Mouse (Mus musculus) bone marrow macrophage, adult 2 months (primary cell): ENCODE data around the gene Zxdc. TPM values are rescaled to one million over a fixed set of nuclear protein-coding genes. Genes with fewer than 3 reads are reported as not detected.

ENCODE experiments used
- H3K27ac ChIP-seq: 2 replicates; pipeline ENCODE4 v1.5.1; 2012; ENCODE audit warnings: low read depth, low read length; ENCODE audit not compliant: insufficient read depth
- H3K4me1 ChIP-seq: 2 replicates; pipeline ENCODE4 v1.6.1; 2012; ENCODE audit warnings: low read length; ENCODE audit not compliant: control insufficient read depth, insufficient read depth
- H3K4me3 ChIP-seq: 2 replicates; pipeline ENCODE4 v1.5.1; 2012; ENCODE audit warnings: mild to moderate bottlenecking, low read length, moderate library complexity; ENCODE audit not compliant: insufficient read depth
- CTCF ChIP-seq: IDR thresholded peaks from 2 replicates; pipeline ENCODE4 v1.5.1; 2012; ENCODE audit warnings: low read depth, mild to moderate bottlenecking, low read length, moderate library complexity
- POLR2A ChIP-seq: IDR thresholded peaks from 2 replicates; pipeline ENCODE4 v1.6.1; 2012; ENCODE audit warnings: mild to moderate bottlenecking, low read depth, low read length, borderline replicate concordance
- polyA plus RNA-seq: library from polyadenylated mRNA; stranded (reverse); fragments of >200 nt; gene quantifications from 2 replicates; pipeline ENCODE4 v1.2.4, GENCODE M21; 2012; ENCODE audit not compliant: missing spikeins, insufficient read depth, insufficient read length

Gene Zxdc
- polyA plus RNA-seq, 1 experiment = 12.2 TPM

DNA sequence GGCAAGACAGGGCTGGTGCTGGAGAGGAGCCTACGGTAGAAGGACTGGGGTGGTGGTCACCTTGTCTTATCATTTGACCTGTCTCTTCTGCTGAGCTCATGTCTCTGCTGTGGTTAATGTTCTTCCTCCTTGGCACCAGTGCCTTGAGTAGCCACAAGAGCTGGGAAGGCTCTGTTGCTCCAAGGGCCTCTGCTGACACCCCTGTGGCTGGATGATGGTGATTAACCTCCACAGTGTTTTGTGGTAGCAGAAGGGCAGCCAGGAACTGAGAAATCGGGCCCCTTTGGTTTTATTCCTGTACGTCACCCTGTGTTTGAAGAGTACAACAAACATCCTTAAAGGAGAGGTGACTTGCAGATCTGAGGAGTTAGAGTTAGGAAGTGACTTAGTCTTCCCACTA lies 35.0 kb upstream of the Zxdc start:
- Histone ChIP-seq H3K4me1 (no peaks in the 10 kb centered on the region), H3K4me3 (no peak overlapping the region), H3K27ac (no peak overlapping the region)
- TF ChIP-seq POLR2A (no peak), CTCF (no peak)

DNA sequence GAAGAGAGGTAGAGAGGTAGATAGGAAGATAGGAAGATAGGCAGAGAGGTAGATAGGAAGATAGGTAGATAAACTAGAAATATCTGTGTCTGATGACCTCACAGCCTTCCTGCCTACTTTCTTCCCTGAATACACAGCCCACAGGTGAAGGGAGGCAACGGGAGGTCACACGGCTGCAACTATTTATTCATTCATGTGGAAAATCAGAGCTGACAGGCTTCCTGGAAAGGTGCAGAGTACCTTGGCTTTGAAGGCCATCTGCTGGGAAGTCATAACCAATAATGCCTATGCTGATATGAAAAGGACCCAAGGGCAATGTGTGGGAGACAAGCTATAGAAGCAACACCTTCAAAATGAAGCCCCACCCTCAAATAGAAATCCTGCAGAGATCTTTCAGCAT lies 26.9 kb upstream of the Zxdc start:
- H3K4me3 ChIP-seq = no peak overlapping the region
- no peaks in the 10 kb centered on the region for H3K4me1 ChIP-seq
- no peak overlapping the region for H3K27ac ChIP-seq
- TF ChIP-seq POLR2A = no peak
- TF ChIP-seq CTCF = no peak

GRCm38 (mm10) chr6:90347183-90347582 lies 22.1 kb upstream of the Zxdc start:
- H3K4me3 ChIP-seq = no peak overlapping the region
- H3K27ac ChIP-seq = no peak overlapping the region
- TF ChIP-seq CTCF (no peak), POLR2A (no peak)
- H3K4me1 ChIP-seq = no peaks in the 10 kb centered on the region

DNA sequence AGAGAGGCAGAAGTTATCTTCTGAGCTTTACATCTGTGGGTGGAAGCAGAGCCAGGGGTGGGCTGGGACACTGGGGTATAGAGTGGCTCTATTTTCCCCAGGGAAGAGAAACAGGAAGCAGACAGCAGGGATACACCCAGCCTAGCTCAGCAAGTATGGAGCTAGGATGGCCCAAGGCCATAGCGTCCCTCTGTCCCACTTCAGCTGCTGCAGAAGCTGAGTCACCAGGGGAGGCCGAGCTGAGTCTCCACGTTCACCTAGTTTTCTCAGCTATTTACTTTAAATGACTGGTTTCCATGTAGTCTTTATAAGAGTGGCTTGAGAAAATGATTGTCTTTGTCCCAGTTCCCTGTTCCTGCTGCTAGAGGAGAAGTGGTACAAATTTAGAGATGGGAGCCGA lies 20.8 kb upstream of the Zxdc start:
- no peak overlapping the region for H3K4me3 ChIP-seq
- no peak overlapping the region for H3K27ac ChIP-seq
- TF ChIP-seq POLR2A (no peak), CTCF (no peak)
- no peaks in the 10 kb centered on the region for H3K4me1 ChIP-seq

GRCm38 (mm10) chr6:90350011-90350410 lies 19.3 kb upstream of the Zxdc start:
- TF ChIP-seq POLR2A = no peak
- TF ChIP-seq CTCF = no peak
- Histone ChIP-seq H3K4me3 (no peak overlapping the region), H3K4me1 (no peaks in the 10 kb centered on the region), H3K27ac (no peak overlapping the region)

GRCm38 (mm10) chr6:90358142-90358541 lies 11.2 kb upstream of the Zxdc start:
- no peak overlapping the region for H3K4me3 ChIP-seq
- no peak for TF ChIP-seq POLR2A
- no peak for TF ChIP-seq CTCF
- no peak overlapping the region for H3K27ac ChIP-seq
- peaks cover 12% of the 10 kb centered on the region for H3K4me1 ChIP-seq

DNA sequence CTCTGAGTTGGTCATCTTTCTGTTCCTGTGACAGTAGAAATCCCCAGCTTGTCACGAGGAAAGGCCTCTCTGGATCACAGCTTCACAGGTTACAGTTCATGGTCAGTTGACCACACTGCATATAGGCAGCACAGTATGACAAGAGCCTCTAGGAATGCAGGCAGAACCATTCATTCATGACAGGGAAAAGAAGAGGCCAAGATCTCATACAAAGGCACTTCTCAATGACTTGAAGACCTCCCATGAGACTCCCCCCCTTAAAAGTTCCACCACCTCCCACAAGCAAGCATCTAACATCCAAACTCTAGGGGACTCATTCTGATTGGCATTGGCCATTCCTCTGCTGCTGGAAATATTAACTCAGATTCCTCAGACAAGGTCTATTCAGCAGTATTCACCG lies 9.8 kb upstream of the Zxdc start:
- no peak for TF ChIP-seq CTCF
- no peak for TF ChIP-seq POLR2A
- Histone ChIP-seq H3K4me3 (no peak overlapping the region), H3K4me1 (peaks cover 12% of the 10 kb centered on the region), H3K27ac (no peak overlapping the region)

DNA sequence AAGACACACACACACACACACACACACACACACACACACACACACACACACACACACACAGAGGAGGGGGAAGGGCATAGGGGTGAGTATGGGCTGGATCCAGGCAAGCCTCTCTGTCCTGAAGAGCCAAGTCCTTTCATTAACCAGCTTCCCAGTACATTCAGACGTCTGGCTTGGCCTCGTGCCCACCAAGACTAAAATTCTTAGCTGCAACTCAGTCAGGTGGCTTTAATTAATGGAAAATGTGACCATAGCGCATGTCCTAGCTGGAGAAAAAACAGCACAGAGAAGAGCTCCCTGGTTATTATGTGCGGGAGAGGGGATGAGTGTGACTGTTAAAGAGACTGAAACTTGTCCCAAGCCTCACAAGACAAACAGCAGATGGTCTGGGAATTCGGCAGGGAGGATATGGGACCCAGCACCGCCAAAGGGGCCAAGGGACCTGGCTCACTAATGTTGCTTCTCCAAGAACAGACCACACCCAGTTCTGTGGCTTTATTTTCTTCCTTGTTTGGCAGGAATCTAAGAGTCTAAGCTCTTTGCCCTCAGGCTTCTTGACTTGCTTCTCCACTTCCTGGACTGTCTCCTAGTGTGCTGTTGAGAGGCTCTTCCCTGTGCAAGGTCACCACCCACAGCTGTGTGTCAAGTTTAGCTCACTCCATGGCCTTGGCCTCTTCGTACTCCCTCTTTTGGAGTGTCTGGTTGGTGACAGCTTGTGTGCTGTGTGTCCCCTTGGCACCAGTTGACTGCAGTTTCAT lies 9.1 kb upstream of the Zxdc start:
- H3K4me1 ChIP-seq = peaks cover 12% of the 10 kb centered on the region
- no peak overlapping the region for H3K4me3 ChIP-seq
- TF ChIP-seq POLR2A (no peak), CTCF (no peak)
- no peak overlapping the region for H3K27ac ChIP-seq

DNA sequence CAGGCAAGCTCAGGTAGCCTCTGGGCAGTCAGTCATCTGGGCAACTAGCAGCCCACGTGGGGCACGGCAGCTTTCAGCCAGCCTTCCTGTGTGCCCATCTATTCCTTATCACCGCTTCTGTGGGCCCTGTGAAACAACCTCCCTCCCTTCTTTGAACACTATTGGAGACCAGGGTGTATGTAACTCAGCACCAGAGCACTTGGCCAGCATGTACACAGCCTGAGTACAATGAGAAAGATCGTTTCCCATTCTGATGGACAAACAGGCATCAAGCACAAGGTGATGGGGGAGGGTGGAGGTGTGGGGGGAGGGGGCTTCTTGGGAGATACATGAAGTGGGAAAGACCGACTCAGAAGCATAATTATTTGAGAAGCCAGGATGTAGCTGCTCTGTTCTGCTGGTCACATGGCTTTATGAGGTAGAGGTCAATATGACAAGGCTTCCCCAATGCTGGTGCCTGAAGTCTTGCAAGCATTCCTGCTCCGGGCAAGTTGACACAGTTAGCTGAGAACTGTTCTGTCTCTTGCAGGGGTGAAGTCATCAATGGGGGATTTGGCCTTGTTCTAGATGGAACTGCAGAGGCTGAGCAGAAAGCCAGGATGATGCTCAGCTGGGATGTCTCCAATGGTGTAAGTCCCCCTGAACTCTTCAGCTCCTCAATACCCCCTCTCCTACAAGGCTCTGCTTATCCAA lies 8.2 kb upstream of the Zxdc start:
- Histone ChIP-seq H3K4me1 (peaks cover 12% of the 10 kb centered on the region), H3K27ac (no peak overlapping the region), H3K4me3 (no peak overlapping the region)
- TF ChIP-seq POLR2A (no peak), CTCF (no peak)

DNA sequence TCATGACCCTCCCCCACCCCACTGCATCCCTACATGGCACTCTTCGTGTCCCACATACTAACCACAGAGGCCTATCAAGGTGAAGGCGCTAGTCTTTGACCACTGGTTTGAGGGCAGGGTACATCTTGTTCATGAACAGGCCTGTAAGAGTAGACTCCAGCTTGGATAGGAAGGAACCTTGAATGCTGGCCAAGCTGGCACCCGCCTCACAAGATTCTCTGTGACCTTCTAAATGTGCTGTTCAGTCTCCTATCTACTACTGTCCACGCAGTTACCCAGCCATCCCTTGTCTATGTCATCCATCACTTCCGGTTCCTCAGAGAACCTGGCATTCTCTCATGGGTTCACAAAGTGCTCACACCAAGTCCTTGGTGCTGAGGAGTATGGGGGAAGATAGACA lies 6.0 kb upstream of the Zxdc start:
- H3K27ac ChIP-seq = no peak overlapping the region
- no peak for TF ChIP-seq POLR2A
- TF ChIP-seq CTCF = no peak
- no peak overlapping the region for H3K4me3 ChIP-seq
- peaks cover 12% of the 10 kb centered on the region for H3K4me1 ChIP-seq
